Mouse (Mus musculus): Measurements from ENCODE around the gene Sfi1. TPM values are rescaled to one million over a fixed set of nuclear protein-coding genes. Genes with fewer than 3 reads are reported as not detected.
"Not testable (repeated sequence)": the region's sequence is repeated elsewhere in the genome, so short reads cannot be mapped to it uniquely, and the experiment has no call there.

The Sfi1 gene
- 34.6 and 43.8 TPM in 2 replicates for polyA plus RNA-seq (2012; rRNA removed)

DNA sequence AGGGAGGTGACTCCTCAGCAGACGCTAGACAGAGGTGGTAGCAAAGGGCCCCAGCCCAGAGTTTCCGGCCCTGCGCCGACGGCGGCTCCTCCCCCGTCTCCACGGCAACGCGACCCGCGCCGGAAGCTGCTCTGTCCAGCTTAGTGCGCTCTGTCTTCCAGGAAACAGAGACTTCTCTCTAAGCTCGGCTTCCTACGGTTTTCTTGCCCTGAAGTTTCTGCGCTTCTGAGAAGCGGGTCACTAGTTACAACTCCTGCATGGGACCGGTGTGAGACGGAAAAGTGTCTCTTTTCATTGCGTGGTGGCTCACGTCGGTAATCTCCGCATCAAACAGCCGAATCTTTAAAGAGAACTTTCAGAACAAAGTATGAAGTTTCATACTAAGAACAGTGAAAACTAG is at the start of gene Sfi1:
TSS of gene Sfi1 (minus strand) at position 101 of the 400 bp plus-strand sequence.
- DNase-seq (ENCODE audit: low read depth): no peak

DNA sequence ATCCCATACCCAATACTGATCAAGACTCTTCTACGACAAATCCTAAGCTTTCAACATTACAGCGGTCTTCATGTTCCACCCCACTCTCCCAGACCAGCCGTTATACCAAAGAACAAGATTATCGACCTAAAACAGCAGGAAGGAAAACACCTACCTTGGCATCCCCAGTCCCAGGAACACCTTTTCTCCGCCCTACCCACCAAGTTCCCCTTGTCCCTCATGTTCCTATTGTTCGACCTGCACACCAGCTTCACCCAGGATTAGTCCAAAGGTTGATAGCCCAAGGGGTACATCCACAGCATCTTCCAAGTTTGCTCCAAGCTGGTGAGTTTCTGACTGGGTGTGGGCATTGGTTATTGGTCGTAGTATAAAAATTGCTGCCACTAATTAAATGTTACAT is 49.1 kb upstream of the Sfi1 start:
- DNase-seq (ENCODE audit: low read depth): no peak

DNA sequence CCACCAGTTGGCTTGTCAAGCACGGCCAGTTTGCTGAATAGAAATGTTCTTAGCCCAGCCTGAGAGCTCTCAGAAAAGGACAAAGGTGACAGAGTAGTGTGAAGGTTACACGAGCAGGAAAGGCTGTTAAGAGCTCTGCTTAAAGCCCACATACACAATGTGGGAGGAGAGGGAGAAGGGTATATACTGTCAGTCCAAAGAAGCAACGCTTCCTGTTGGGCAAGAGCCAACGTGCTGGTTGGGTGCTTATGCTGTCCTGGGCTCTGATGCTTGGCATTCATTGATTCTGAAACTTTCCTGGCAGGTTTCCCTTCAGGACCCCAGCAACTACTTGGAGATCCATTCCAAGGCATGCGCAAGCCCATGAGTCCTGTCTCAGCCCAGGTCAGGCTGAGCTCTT is 42.0 kb upstream of the Sfi1 start:
- DNase-seq (ENCODE audit: low read depth): no peak

DNA sequence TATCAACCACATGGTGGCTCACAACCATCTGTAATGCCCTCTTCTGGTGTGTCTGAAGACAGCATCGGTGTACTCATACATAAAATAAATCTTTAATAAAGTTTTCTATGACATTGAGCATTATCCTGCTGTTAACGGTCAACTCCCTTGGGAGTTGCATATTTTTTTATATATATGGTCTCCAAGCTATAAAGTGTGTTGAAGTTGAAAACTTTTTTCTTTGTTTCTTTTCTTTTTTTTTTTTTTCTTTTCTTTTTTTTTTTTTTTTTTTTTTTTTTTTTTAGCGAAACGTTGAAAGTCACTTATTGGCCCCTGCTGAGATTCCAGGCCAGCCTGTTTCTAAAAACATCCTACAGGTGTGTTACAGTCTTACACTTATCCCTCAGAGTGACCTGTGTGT is 40.4 kb upstream of the Sfi1 start:
- no peak for DNase-seq (ENCODE audit: low read depth)

DNA sequence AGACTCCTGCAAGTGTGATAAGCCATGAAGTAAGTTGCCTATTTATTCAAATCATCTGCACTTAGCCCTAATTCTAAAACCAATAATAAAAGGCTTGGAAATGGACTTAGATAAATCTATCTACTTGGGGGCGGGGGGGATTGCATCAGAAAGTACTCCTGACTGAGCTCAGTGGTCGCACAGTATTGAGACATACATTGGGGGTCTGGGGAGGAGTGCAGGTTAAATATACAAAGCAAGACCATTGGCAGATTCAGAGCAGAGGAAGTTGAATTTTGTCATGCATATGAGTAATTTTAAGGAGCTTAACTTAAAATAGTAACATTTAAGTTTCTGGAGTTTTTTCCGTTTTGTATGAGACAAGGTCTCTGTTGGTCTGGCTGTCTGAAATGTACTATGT is 39.0 kb upstream of the Sfi1 start:
- DNase-seq (ENCODE audit: low read depth): no peak

DNA sequence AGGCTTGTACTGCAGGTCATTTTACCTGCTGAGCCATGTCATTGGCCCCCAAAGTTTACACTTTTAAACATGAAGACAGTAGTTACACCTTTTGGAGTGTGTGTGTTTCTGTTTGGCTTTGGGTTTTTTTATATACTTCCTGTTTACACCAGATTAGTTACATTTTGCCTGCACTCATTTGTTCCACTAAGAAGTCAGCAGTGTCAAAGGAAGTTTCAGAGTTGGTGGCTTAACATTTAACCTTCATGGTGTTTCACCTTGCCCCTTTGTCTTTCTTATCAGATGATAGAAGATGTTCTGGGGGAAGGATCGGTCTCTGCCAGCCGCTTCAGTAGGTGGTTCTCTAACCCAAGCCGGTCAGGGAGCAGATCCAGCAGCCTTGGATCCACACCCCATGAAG is 33.9 kb upstream of the Sfi1 start:
- DNase-seq (ENCODE audit: low read depth): no peak

DNA sequence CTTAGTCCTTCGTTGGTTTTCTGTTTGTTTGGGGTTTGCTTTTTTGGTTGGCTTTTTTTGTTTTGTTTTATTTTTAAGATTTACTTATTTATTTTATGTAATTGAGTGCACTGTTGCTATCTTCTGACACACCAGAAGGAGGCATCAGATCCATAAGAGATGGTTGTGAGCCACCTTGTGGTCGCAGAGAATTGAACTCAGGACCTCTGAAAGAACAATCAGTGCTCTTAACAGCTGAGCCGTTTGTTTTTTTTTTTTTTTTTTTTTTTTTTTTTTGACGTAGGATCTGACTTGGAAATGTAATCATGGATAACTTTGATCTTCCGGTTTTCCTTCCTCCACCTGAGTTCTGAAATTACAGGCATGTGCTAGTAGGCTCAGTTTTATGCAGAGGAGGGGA is 29.8 kb upstream of the Sfi1 start:
- no peak for DNase-seq (ENCODE audit: low read depth)

DNA sequence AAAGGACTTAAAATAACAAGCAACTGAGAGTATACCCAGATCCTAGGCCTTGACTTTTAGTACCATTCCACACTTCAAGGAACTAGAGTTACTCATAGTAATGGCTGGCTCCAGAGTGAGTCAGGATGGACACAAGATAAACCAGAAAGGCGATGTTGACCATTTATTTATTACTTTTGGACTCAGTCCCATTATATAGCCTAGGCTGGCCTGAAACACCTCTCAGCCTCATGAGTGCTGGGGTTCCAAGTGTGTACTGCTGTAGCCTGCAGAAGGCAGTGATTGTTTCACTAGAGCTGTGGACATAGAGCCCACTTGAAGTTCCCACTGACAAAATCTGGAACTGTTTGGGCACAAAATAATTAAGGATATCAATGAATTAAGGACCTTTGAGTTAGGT is 19.3 kb upstream of the Sfi1 start:
- DNase-seq (ENCODE audit: low read depth): no peak

DNA sequence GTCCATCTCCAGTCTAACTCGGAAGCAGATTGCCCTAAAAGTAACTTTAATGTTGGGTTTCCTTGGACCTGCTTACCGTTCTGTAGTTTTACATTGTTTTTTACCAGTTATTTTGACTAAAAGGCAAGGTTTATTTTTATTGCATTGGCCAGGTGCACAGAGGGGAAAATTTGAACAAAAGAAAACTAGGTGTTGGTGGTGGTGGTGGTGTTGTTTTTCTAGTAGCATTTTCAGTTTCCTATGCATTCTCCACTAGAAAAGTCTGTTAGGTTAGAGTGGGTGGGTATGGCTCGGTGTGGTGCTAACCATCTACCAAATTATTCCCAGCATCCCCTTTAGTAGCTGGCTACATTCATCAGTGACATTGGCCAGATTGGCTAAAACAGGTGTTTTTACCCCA is 13.5 kb upstream of the Sfi1 start:
- no peak for DNase-seq (ENCODE audit: low read depth)

DNA sequence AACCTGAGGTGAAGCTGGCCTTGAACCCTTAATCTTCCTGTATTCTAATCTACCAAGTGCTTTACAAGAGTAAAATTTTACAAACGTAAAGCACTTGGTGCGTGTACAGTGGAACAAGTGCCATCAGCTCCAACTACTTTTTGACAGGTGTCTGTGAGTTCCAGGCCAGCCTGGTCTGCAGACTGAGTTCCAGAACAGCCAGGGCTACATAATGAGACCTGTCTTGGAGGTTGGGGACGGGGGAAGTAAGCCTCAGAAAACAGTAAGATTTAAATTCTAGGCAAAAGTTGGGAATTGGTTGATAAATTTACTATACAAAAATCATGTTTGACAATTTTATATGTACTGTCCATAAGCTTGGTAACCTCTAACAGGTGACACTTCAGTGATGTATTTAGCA is 11.9 kb upstream of the Sfi1 start:
- DNase-seq (ENCODE audit: low read depth): no peak

DNA sequence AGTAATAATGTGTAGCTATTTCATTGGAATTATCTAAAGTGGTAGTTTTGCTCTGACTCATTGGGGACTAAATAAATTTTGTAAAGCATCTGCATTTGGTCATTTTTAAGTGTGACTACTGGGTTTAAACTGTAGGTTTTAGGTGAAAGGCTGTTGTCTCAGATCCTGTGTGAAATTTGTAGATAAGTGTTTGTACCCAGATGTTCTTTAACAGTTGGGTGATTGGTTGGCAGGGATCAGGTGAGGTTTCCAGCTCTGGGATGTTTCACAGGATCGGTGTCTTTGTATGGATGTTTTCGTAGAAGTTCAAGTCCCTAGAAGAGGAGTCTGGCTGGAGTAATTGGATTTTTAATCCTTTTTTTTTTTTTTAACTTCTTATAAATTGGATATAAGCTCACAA is 10.5 kb upstream of the Sfi1 start:
- no peak for DNase-seq (ENCODE audit: low read depth)

DNA sequence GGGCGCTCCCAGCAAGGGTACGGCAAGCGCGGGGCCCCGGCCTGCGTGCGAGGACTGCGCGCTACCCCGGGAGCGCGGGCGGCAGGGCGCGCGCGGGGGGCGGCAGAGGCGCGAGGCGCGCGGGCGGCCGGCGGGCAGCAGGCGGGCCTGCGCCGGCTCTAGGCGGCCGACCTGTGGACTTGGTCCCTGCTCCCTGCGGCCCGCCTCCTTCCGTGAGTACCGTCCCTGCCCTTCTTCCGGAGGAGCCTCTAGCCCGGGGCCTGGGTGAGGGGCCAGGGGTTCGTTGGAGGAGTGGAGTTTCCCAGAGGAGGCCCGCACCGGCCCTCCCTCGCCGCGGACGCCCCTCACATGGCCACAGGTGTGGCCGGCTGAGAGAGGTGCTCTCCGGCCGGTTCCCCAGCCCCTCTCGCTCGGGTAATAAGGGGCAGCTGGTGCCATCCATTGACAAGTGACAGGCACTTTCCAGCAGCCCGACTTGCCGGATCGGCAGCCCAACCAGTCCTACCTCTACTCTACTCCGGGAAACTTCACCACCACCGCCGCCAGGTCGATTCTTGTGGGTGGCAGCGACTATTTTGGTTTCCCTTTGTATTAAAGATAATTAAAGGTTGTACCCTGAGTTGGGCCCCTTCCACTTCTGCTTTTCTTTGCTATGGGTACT is 9.6 kb upstream of the Sfi1 start:
- no peak for DNase-seq (ENCODE audit: low read depth)

DNA sequence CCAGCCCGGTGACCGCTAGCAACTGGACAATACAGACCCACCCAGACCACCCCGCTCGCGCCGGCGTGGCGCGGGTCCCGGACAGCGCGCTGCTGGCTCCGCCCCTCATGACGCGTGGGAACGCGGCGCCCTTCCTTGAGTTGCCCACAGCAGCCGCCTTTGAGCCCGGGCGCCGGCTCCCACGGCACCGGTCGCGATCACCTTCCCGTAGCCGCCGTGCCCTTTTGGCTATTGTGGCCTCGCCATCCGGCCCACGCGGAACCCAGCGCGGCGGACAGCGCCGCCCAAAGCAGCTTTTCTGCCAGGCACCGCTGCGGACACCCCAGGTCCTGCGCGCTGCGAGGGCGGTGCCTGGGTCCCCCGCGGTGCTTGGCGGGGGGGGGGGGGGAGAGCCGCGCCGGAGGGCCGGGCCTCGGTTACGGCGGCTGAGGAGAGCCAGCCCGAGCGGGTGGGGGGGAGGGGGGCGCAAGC is 9.0 kb upstream of the Sfi1 start, which contains the start of gene Eif4enif1:
TSS of gene Eif4enif1 (plus strand) at position 162 of the 471 bp plus-strand sequence.
- no peak for DNase-seq (ENCODE audit: low read depth)

DNA sequence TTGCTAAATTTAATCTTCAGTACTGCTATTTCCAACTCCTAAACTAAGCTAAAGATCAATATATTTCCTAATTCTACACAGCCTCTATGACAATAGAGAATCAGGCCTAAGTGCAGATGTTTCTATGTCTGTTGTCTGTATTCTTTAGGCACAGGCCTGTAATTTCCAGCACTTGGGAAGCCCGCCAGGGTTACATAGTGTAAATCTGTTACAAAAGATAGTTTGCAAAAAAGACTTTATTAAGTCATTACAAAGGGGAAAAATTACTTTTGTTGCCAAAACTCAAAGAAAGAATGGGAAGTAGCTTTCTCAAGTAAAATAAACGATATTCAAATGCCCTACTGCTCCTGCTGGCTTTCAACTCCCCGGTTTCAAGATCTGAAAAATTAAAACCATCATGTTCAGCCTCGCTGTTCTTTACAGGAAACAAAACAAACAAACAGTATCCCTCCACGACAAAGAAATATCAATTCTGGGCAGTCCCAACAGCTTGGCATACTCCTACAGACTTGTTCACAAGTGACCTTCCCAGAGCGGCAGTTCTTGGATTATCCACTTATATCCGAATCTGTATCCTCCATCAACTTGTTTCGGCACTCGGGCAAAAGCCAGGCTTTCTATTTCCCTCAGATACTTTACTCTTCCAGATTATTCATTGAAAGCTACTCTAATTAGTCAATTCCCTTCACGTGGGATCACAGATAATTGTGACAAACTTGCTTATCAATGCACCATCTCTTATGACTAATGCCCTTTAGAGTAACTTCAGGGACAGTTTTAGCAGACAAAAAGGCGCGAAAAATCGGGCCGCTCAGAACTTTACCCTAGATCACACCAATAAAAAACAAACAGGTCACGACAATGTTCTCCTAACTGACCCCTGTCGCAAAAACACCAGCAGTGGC is 8.3 kb upstream of the Sfi1 start:
- no peak for DNase-seq (ENCODE audit: low read depth)

DNA sequence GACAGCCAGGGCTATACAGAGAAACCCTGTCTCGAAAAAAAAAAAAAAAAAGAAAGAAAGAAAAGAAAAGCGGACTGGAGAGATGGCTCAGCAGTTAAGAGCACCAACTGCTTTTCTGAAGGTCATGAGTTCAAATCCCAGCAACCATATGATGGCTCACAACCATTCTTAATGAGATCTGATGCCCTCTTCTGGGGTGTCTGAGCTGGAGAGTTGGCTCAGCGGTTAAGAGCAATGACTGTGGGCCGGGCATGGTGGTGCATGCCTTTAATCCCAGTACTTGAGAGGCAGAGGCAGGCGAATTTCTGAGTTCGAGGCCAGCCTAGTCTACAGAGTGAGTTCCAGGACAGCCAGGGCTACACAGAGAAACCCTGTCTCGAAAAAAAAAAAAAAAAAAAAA is 7.4 kb upstream of the Sfi1 start:
- not testable (repeated sequence) for DNase-seq (ENCODE audit: low read depth)

DNA sequence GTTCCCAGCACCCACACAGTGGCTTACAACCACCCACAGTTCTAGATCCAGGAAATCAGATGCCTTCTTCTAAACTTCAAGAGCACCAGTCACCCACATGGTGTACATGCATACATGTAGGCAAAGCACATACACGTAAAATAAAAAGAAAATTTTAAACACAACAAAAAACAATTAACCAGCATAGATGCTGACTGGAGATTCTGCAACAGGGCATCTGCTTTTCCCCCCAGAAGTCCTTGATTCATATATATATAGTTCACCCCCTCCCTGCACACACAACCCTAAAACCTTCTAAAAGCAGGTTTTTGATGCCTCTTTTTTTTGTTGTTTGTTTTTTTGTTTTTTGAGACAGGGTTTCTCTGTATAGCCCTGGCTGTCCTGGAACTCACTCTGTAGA is 10.6 kb downstream of the Sfi1 start:
- not testable (repeated sequence) for DNase-seq (ENCODE audit: low read depth)

DNA sequence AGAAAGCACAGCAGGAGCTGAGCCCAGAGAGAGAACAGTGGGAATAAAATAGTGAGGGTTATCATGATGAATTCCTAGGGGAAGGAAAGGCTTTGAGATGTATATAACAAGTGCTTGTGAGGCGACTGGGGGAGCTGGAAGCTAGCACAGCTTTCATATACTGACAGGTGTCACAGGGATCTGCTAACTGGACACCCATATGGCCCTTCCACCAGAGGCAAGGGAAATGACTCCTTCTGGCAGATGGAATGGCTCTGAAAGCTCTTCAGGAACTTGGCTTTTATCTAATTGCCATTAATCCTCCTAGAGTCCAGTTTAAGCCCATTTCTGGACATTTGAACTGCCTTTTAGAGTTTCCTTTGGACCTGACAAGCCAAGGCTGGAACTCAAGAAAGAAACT is 11.3 kb downstream of the Sfi1 start:
- not testable (repeated sequence) for DNase-seq (ENCODE audit: low read depth)

DNA sequence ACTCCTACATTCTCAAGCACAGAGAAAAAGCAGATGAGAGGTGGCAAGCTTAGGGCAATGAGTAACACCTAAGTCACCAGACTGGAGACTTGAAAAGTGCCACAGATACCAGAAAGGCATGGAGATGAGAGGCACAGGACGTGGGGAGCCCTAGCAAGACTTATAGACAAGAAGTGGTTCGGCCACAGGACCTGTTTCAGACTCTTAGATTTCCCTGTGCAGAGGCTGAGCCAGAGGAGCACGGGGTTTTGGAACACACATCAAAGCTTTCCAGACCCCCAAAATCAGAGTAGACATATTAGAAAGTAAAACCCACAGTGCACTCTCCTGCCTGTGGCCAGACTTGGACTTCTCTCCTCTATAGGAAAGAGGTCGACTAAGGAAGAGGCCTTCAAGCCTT is 12.0 kb downstream of the Sfi1 start:
- not testable (repeated sequence) for DNase-seq (ENCODE audit: low read depth)

DNA sequence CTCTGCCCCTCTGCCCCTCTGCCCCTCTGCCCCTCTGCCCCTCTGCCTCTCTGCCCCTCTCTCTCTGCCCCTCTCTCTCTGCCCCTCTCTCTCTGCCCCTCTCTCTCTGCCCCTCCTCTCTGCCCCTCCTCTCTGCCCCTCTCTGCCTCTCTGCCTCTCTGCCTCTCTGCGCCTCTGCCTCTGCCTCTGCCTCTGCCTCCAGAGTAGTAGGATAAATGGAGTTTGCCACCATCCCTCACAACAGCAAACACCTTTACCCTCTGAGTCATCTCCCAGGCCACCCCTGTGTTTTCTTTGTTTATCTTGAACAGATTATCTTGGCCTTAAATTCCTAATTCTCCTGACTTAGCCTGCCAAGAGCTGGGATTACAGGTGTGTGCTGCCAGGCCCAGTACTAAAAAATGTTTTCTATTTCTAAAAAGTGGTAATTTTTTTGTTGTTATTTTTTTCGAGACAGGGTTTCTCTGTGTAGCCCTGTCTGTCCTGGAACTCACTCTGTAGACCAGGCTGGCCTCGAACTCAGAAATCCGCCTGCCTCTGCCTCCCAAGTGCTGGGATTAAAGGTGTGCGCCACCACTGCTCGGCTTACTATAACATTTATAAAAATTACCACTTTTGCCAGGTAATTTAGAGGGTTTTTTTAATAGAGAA is 12.6 kb downstream of the Sfi1 start:
- not testable (repeated sequence) for DNase-seq (ENCODE audit: low read depth)

DNA sequence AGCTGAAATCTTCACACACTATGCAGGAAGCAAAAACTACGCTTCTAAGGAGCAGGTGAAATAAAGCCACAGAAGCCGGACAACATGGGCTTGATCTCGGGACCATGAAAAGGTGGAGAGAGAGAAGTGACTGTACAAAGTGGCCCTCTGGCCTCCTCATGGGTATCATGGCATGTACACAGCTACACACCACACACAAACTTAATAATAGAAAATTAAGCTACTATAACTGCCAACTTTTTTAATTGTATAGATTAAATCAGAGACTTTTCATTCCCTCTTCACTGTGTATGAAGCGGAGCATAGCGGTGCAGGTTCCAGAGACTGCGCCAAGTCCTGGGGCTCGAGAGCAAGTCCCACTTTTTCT is 13.6 kb downstream of the Sfi1 start:
- not testable (repeated sequence) for DNase-seq (ENCODE audit: low read depth)

DNA sequence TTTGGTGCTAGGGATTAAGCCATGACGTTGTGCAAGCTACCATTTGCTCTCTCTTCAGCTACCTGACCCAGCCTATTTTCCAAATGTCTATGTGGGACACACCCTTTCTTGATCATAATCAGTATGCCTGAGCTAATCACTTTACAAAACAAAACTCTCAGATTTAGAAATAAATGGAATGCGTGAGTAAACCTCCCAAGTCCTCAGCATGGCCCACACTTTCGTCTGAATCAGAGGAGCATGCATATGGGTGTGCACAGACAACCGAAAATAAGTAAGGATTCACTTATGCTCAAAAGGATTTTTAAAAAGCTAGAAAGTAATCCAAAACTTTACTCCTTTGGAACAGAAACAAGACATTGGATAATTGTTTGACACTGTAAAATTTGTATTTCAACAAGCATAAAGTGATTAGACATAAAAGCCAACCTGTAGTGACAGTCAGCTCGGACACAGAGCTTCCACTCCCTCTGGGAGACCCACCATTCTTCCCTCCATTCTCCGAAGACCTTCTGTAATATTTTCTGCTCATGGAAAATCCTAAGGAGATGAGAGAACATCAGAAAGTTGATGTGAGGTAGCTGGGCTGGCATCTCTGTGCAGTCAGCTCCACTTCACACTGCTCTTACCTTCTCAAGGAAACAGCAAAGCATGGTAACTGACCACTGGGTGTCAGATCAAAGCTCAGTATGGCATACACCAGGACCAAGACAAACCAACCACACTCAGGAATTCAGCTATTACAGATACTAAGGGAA is 14.1 kb downstream of the Sfi1 start:
- not testable (repeated sequence) for DNase-seq (ENCODE audit: low read depth)
